Mouse (Mus musculus) ES-Bruce4 (cell line): Measurements from ENCODE around the gene Rapgef5. TPM values are rescaled to one million over a fixed set of nuclear protein-coding genes. Genes with fewer than 3 reads are reported as not detected.

ENCODE experiments used
- H3K27ac ChIP-seq: 2 replicates; pipeline ENCODE4 v1.5.1; 2012; ENCODE audit warnings: low read length, inconsistent platforms; ENCODE audit not compliant: insufficient read depth
- H3K27me3 ChIP-seq: 2 replicates; pipeline ENCODE4 v1.6.1; 2012; ENCODE audit warnings: mild to moderate bottlenecking, low read length, inconsistent platforms; ENCODE audit not compliant: control insufficient read depth, poor library complexity, insufficient read depth, severe bottlenecking
- H3K36me3 ChIP-seq: 2 replicates; pipeline ENCODE4 v1.6.1; 2012; ENCODE audit warnings: inconsistent platforms, mild to moderate bottlenecking, low read length, moderate library complexity; ENCODE audit not compliant: control insufficient read depth, poor library complexity, insufficient read depth, severe bottlenecking
- H3K4me1 ChIP-seq: one replicate; pipeline ENCODE4 v1.8.1; 2011; ENCODE audit warnings: low read length; ENCODE audit not compliant: control insufficient read depth, insufficient read depth
- H3K4me3 ChIP-seq: 2 replicates; pipeline ENCODE4 v1.5.1; 2011; ENCODE audit warnings: low read depth, mild to moderate bottlenecking, low read length
- H3K9ac ChIP-seq: 2 replicates; pipeline ENCODE4 v1.6.1; 2012; ENCODE audit warnings: low read depth, mild to moderate bottlenecking, inconsistent platforms; ENCODE audit not compliant: poor library complexity, severe bottlenecking
- H3K9me3 ChIP-seq: replicated peaks from 2 replicates; pipeline ENCODE4 v1.6.1; 2012; ENCODE audit warnings: mild to moderate bottlenecking, low read length, inconsistent platforms; ENCODE audit not compliant: control insufficient read depth, poor library complexity, insufficient read depth, severe bottlenecking
- CTCF ChIP-seq: IDR thresholded peaks from one replicate; pipeline ENCODE4 v1.8.1; 2011; ENCODE audit warnings: low read depth, low read length
- EP300 ChIP-seq: IDR thresholded peaks from 2 replicates; pipeline ENCODE4 v1.6.1; 2011; ENCODE audit warnings: low read depth, low read length; ENCODE audit not compliant: insufficient read depth
- POLR2A ChIP-seq: IDR thresholded peaks from one replicate; pipeline ENCODE4 v1.8.1; 2011; ENCODE audit warnings: low read length; ENCODE audit not compliant: insufficient read depth
- polyA plus RNA-seq: library from polyadenylated mRNA; stranded (reverse); fragments of >200 nt; gene quantifications from 2 replicates; pipeline ENCODE4 v1.2.4, GENCODE M21; 2011; ENCODE audit warnings: low read depth; ENCODE audit not compliant: missing spikeins, insufficient read depth, insufficient read length

The Rapgef5 gene
- polyA plus RNA-seq, 1 experiment, result 23.8 TPM

DNA sequence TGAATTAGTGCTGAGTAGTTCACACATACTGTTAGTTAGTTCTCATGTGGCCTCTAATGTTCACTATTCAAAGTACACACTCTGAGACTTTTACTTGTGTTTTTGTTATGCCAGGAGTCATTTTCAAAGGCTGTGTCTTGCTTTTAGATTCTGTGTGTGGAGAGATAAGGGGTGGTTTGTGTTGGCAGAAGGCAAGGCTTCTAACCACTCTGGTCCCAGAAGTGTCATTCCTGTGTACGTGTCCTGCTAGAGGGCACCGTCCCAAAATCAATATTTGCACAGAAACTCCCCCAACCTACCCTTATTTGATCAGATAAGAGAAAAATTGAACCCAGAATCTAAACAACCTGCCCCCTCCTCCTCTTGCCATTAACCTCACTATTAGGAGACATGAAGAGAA lies 126.2 kb downstream of the Rapgef5 start:
- no peaks in the 10 kb centered on the region; the same call in 1 of the 2 replicates for H3K36me3 ChIP-seq
- H3K9me3 ChIP-seq, result no peaks in the 10 kb centered on the region
- no peak overlapping the region for H3K27ac ChIP-seq
- no peak overlapping the region for H3K9ac ChIP-seq
- H3K4me3 ChIP-seq, result no peak overlapping the region
- no peaks in the 10 kb centered on the region for H3K27me3 ChIP-seq
- no peaks in the 10 kb centered on the region for H3K4me1 ChIP-seq
- no peak for TF ChIP-seq EP300
- TF ChIP-seq CTCF, result no peak
- TF ChIP-seq POLR2A, result no peak

DNA sequence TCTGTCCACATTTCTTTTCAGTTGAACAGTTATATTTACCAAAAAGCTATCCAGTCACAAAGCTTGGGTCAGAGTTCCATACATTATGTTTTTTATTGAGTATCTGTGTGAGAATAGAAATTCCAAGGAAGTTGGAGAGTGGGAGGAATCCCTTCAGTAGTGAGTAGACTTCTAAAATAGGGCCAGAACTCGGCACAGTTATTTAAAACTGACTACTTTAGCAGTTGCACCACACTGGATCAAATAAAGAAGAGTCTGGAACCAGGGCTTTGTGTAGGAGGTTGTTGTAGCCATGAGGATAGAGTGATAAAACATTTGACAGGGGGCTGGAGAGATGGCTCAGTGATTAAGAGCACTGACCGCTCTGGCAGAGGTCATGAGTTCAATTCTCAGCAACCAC lies 129.5 kb downstream of the Rapgef5 start:
- Histone ChIP-seq H3K27ac (no peak overlapping the region), H3K4me3 (no peak overlapping the region), H3K27me3 (no peaks in the 10 kb centered on the region), H3K9me3 (no peaks in the 10 kb centered on the region), H3K9ac (no peak overlapping the region), H3K4me1 (no peaks in the 10 kb centered on the region), H3K36me3 (no peaks in the 10 kb centered on the region; the same call in 1 of the 2 replicates)
- TF ChIP-seq EP300, result no peak
- no peak for TF ChIP-seq POLR2A
- TF ChIP-seq CTCF, result no peak

DNA sequence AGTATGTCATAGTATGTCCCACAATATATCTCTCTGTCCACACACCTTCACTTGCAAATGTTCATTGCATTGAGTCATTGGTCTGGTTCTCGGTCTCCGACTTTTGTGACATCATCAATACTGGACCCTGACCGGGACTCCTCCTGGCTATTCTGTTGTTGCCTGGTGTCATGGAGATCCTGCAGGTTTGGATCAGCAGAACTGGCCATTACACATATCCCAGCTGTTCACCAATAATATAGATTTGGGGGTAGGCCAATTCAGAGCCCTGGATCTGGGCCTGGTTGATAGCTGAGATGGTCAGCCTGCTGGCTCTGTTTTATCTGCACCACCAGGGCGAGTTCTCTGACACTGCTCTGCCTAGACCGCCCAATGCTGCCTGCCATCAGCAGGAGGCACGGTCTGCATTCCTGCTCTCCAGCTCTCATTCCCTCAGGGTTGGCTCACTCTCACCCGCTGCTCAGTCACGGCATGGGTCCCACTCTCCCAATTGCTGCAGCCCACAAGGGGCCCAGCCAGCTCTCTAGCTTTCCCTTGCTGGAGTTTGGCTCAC lies 137.7 kb downstream of the Rapgef5 start:
- no peaks in the 10 kb centered on the region for H3K27me3 ChIP-seq
- H3K4me3 ChIP-seq, result no peak overlapping the region
- TF ChIP-seq EP300 (no peak), POLR2A (no peak)
- H3K27ac ChIP-seq, result no peak overlapping the region
- no peaks in the 10 kb centered on the region for H3K36me3 ChIP-seq
- H3K4me1 ChIP-seq, result no peaks in the 10 kb centered on the region
- no peak overlapping the region for H3K9ac ChIP-seq
- no peaks in the 10 kb centered on the region for H3K9me3 ChIP-seq

DNA sequence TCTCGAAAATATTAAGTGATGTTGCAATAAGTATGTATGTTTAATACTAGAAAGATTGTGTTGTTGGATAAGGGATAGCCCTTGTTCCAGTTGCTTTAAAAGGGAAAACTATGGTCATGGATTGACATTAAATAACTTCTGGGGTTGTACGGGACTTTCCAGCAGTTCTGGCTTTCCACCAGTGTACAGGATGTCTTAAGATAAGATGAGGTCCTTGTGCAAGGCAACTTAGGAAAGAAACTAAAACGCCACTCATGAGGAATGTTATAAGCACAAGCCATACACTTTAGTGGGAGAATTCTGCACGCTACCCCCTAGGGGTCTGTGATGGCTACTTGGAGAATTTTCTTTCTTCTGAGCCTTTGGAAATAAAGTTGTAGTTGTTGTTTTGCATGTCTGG lies 140.7 kb downstream of the Rapgef5 start:
- Histone ChIP-seq H3K9me3 (no peaks in the 10 kb centered on the region), H3K4me3 (no peak overlapping the region), H3K27me3 (no peaks in the 10 kb centered on the region), H3K4me1 (no peaks in the 10 kb centered on the region), H3K36me3 (no peaks in the 10 kb centered on the region; the same call in 1 of the 2 replicates), H3K27ac (no peak overlapping the region), H3K9ac (no peak overlapping the region)
- TF ChIP-seq EP300 (no peak), CTCF (no peak), POLR2A (no peak)

DNA sequence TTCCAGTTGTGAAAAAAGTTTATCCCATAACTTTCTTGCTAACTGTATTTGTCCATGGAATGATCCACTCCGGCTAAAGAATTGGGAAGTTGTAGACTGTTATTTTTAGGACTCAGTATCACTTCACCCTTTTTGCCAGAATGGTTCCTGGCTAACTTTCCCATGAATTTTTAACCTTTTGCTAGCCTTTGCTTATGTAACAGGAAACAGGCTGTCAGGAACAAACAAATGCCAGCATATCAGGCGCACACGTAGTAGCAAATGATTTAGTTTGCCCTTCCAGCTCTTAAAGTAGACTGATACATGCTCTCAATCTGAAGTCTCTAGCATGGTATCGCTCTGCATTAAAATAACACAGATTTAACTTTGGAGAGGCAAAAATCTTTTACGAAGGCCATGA lies 141.5 kb downstream of the Rapgef5 start:
- H3K27ac ChIP-seq, result no peak overlapping the region
- H3K9ac ChIP-seq, result no peak overlapping the region
- H3K27me3 ChIP-seq, result no peaks in the 10 kb centered on the region
- no peak overlapping the region for H3K4me3 ChIP-seq
- no peaks in the 10 kb centered on the region for H3K9me3 ChIP-seq
- H3K4me1 ChIP-seq, result no peaks in the 10 kb centered on the region
- no peak for TF ChIP-seq POLR2A
- TF ChIP-seq EP300, result no peak
- TF ChIP-seq CTCF, result no peak
- no peaks in the 10 kb centered on the region; the same call in 1 of the 2 replicates for H3K36me3 ChIP-seq

DNA sequence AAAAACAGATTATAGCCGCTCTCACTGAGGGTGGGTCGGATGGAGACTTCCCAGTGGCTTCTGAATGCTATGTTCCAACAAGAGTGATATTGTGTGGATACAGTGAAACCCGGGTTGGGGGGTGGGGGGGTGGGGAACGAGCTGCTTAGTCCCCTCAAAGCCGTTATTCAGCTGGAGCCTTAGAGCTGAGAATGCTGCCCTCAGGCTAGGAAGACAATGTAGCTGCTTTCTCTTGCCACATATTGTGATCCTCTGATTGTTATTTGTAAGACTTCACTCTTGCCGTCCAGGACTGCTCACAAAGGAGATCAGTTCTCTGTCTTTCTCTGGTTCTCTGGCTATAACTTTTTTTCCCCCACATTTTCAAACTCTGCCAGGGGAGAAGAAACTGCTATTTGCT lies 142.5 kb downstream of the Rapgef5 start:
- no peaks in the 10 kb centered on the region for H3K9me3 ChIP-seq
- no peaks in the 10 kb centered on the region for H3K4me1 ChIP-seq
- no peaks in the 10 kb centered on the region for H3K27me3 ChIP-seq
- no peak overlapping the region for H3K9ac ChIP-seq
- TF ChIP-seq CTCF (no peak), POLR2A (no peak)
- no peak overlapping the region for H3K4me3 ChIP-seq
- H3K36me3 ChIP-seq, result no peaks in the 10 kb centered on the region; the same call in 1 of the 2 replicates
- no peak overlapping the region for H3K27ac ChIP-seq
